Mouse (Mus musculus) heart, adult 2 months (tissue): ENCODE data around the gene Ndufa5.

Experiments
- CTCF ChIP-seq: fragments of 200-600 bp; IDR thresholded peaks from 2 replicates; pipeline ENCODE4 v1.8.1; 2022; ENCODE audit warnings: antibody characterized with exemption, mild to moderate bottlenecking, moderate library complexity
- EP300 ChIP-seq: fragments of 200-500 bp; IDR thresholded peaks from 2 replicates; pipeline ENCODE4 v1.6.1; 2011; ENCODE audit warnings: low read depth, low read length, control low read depth; ENCODE audit not compliant: insufficient read depth
- POLR2A ChIP-seq: fragments of 200-500 bp; IDR thresholded peaks from 2 replicates; pipeline ENCODE4 v1.6.1; 2011; ENCODE audit warnings: mild to moderate bottlenecking, low read depth, low read length, control low read depth; ENCODE audit not compliant: insufficient read depth

GRCm38 (mm10) chr6:24546716-24547420 lies 19.1 kb upstream of the Ndufa5 start:
- no peak for TF ChIP-seq POLR2A
- TF ChIP-seq CTCF, result no peak
- TF ChIP-seq EP300, result no peak
